Mouse (Mus musculus) gastrocnemius, postnatal 4 days (tissue): ENCODE data around the gene Gpr61. TPM values are rescaled to one million over a fixed set of nuclear protein-coding genes. Genes with fewer than 3 reads are reported as not detected.

Experiments
- DNase-seq, 2 experiments: peaks; one replicate each; pipeline ENCODE4 v3.0.0; 2021 to 2022; ENCODE audit warnings: low spot score in 2 of 2, mixed read lengths in 2 of 2
- total RNA-seq, 2 experiments: library from RNA; stranded (reverse); gene quantifications; 2 replicates each; pipeline ENCODE4 v1.2.3; 2021

Gene Gpr61
- total RNA-seq, 2 experiments from 2014 or later = 0.18 to 0.22 TPM

DNA sequence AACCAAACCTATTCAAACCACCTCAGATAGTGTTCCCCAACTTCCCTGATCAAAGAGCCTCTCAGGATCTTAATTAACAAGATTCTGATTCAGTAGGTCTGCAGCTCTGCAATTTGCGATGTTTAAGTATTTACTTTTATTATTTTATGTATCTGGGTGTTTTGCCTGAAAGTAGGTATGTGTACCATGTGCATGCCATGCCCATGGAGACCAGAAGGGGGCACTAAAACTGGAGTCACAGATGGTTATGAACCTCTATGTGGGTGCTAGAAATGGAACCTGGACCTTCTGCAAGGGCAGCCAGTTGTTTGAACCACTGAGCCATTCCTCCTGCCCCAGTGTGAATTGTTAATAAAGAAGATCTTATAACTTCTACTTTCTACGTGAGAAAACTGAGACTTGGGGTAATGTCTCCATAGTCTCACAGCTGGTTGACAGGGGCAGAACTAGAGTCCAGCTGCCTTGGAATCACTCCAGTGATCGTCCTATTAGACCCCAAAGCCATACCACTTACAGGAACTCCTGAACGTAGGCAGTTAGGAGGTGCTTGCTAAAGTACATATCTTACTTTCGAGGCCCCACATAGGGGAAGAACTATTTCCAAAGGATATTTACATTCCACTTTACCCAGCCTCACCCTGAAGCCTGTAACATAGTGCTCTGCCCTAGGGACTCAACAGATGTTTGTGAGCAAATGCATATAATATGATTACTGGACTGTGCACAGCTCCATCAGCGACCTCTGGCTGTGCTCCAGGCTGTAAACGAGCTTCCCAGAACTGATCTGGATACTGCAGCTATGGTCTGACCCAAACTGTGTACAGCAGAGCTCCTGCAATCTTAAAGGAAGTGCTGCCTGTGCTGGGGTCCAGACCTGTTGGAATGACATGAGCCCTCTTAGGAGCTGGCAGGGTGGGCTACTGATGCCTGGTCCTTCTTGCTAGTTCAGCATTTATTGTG, 24.4 kb upstream of the Gpr61 start:
- DNase-seq = peak in 1 of 2 experiments; percentile 77

DNA sequence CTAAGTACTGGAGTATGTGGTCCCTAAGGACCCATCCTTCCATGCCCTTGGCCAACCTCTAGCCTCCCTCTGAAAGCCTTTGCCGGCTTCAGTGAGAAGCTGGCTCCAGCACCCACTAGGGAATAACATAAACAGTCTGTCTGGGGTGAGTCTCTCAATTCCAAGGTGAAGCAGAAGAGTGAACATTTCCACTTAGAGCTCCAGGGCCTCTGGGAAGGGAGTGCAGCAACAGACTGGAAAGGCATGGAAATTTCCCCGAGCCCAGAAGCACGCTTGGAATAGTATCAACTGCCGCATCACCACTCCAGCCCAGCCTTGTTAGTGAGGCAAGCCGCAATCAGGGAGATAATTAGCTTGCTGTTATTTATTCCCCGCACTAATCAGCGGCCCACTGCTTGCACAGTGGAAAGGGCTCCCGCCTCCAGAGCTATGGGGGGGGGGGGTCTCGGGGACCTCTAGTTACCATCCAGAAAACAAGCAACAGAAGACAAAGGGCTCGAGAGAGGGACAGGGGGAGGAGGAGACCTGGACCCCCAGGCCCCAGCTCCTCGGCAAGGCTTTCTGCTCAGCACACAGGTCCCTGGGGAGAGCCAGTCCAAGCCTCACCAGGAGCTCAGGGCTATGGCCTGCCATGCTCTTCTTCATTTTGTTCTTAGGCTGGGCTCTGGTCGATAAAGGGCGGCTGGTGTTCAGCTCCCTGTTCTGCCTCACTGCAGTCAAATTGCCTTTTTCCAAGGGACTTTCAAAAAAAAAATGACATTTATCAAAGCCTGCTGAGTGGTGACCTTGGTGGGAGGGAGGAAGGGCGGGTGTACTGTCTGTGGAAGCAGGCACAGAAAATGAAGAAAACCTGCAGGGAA, 20.2 kb upstream of the Gpr61 start:
- peak in 1 of 2 experiments; percentile 54 for DNase-seq

DNA sequence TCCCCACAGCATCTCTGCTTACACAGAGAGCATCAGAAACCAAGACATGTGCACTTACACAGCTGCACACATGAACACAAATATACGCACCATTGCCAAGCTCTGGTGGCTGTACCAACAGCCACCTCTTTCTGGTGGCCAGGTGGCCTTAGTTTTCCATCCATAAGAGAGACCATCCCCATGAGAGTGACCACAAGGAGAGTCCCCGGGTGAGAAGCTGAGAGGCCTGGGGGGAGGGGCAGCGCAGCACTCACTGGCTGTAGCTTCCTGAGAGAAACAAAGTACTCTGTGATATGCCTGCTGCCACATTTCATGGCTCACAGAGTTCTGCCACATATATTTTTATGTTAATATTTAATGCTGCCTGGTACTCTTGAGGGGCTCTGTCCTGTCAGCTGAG, 14.5 kb upstream of the Gpr61 start:
- no peak for DNase-seq

DNA sequence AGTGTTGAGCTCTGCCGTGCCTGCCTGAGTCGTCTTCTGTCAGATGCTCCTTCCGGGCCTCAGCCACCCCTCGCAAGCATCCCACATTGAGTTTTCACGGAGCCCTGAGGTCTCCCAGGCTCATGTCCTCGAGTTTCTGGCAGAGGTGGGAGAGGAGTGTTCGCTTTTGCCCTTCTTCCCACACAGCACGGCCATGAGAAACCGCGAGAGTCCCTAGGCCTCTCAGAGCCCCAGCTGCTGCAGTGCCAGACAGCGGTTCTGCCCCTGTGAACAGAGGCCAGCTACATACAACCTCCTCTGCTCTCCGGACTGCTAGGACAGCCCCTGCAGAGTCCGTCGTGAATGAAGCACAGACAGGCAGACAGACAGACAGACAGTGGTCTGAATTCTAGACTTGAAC, 12.8 kb upstream of the Gpr61 start:
- DNase-seq = peak in 1 of 2 experiments; percentile 63

DNA sequence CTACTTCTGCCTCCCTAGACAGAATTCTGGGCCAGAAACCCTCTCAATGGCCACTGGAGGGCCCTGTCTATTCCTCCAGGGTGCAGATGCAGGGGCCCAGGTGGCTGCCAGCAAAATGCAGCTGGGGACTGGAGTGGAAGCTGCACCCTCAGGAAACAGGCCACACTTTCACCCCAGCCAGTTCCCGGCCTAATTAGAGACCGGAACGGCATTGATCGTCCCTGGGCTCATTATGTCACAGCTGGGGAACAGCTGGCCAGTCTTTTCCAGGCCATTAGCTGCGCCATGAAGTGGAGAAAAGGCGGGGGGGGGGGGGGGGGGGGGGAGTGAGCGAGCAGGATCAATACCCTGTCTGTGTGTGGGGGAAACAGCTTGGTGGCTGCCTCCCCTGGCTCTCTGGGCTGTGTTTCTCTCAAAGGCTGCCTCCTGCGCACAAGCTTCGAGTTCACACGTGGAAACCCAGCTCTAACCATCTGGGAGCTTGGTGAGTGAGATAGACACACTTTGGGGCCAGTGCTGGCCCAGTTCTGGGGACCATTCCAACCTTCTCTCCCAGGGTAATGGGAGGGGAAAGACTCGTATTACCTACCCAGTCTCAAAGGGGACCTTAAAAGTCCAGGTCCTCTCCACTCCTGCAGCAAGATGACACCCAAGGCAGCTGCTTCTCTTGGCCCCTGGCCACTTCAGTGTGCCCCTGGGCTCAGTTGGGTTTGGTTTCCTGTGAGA, 12.0 kb upstream of the Gpr61 start:
- DNase-seq = peak in 1 of 2 experiments; percentile 65

DNA sequence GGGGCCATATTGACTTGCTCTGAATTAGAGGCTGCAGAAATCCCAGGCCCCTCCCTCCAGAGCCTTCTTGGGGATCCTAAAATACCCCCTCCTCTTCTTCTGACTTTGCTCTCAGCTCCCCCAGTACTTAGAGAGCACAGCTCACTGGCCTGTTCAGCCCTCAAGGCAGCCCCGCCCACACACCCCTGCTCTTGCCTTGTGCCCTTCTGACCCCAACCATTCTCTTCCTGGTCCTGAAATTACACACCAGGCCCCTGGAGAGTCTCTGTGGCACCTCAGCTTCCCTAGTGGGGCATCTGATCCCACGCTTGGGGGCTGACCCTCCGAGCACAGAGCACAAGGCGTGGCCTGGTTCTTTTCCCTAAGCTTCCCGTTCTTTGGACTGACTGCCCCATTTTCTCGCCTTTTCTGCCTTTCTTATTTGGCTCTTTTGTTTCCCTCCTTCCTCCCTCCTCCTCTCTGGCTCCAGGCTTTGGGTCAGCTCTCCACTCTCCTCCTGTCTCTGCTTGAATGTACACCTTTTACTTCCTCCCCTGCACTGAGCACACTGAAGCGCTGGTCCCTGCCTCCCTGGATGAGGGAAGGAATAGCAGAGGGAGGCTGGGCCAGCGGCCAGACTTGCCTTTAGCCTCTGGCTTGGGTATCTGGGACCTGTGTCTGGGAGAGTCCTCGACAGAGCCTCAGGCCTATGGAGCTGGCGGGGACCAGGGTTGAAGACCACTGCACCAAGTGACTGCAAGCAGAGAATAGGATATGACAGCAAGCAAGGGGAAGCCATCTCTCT, 11.0 kb upstream of the Gpr61 start:
- DNase-seq = peak in 1 of 2 experiments; percentile 50

DNA sequence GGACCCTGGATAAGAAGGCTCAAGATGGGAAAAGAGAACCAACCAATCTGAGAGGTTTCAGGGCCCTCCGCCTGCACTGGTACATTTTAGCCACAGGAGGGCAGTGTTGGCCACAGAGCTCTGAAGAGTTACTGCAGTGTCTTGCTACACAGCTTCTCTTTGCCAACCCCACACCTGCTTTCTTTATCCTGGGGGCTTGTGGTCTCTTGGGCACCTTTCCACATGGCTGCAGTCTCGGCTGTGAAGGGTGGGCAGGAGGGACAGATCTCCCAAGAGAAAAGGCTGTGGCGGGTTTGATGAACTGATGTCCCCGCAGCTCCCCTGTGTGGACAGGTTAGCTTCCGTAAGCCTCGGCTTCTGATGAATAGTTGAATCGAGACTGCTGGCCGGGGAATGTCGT, 10.1 kb upstream of the Gpr61 start:
- DNase-seq = peak; percentile 58 to 78

DNA sequence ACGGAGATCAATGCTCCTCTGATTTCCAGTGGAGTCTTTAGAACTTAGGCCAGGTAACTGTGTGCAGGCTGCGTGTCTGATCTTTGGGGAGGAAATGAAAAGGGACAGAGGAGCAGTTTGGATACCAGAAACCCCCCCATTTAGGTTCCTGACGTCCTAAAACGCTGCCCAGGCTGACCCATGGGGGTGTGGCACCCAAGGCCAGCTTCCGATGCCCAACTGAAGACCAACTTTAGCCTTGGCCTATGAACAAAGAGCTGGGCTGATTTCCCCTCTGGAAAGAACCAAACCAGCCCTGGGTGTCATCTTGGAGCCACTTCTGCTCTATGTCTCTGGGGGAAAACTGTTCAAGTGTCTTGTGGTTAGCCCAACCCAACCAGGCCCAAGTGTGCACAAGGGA, 9.4 kb upstream of the Gpr61 start:
- DNase-seq = no peak

DNA sequence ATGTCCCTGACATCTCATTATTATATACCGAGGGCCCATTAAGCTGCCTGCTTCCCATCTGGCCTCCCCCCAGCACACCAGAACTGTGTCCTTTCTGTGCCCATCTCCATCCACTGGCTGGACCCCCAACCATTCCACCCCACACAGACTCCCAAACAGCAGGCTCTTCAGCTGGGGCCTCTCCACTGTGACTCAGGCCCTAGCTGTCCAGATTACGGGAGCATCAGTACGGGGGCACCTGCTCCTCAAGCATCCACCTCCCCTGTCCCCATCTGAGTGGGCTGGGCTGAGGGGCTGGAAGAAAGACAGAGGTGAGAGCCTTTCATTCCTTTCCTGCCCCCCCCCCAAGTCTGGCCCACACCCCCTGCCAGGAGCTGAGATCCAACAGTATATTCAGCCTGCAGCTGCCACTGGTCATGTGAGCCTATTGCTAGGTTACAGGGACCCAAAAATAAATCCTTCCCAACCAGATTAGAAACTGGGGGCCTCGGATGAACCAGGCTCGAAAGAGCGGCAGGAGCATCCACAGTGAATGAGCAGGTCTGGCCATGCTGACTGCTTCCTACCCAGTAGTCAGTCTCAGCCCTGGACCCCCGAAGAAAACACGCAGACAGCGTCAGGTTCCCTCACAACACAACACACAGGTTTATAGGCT, 3.8 kb upstream of the Gpr61 start:
- DNase-seq = no peak

DNA sequence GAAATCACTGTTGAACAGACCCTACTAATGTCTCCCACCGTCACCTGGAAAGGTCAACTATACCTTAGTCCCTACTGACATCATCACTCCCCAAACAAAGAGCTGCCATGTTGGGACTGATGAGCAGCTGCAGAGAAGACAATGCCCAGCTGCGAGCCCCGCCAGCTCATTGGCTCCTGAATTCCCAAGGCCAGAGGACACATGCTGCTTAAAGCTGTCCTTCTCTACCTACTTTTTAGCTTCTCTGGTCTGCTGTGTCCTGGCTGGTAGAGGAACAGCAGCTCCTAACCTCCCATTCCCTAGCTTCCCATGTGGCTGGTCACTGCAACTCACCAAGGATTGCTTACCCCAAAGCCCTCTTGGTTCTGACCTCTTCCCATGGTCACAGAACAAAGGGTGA, 2.4 kb downstream of the Gpr61 start:
- DNase-seq = no peak

DNA sequence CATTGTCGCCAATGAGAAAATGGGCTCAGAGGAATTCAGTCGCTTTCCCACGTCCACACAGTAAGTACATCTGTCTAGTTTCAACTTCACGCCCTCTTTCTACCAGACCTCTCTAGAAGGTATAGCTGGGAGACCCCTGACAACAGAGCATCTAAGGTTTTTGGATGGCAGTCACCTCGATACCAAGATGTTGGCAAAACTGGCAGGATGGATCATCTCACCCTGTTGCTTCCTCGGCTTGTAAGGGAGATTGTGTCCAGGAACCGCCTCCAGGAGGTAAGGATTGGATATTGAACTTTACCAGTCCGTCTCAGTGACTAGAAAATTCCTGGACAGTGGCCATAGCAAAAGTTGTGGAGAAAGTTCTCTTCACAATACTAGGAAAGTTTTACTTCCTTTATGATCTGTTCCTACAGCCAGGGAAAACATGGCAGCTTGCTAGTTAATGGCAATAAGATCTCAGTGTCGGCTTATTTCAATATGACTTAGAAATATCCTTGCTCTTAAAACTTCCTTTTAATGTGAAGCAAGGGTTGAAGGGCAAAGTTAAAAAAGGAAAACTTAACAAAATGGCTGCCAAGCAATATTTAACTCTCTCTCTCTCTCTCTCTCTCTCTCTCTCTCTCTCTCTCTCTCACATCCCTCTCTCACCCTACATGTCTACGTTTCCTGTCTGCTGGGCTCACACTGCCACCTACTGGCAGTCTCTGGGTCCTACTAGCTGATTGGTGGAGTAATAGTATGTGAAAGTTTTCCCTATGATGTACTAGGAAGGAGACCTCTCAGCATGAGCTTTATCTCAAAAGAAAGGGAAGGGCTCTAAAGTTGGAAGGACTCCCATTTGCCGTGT, 7.1 kb downstream of the Gpr61 start:
- DNase-seq = peak; percentile 78 to 85

DNA sequence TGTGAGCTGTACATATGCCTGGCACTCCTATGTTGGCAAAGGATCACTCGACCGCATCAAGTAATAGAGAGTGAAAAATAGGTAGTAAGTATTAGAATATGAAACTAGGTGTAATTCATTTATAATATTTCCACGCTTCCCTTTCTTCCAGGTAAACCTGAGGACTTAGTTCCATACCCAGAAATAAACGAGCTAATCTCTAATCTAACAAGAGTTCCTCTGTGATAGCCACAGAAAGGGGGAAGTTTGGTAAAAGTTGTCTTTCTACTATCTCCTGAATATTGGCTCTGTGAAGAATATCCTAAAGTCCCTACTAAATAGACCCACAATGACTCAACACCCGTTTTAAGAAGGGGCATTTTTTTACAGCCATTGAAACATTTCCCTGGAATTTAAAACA, 8.0 kb downstream of the Gpr61 start:
- no peak for DNase-seq

DNA sequence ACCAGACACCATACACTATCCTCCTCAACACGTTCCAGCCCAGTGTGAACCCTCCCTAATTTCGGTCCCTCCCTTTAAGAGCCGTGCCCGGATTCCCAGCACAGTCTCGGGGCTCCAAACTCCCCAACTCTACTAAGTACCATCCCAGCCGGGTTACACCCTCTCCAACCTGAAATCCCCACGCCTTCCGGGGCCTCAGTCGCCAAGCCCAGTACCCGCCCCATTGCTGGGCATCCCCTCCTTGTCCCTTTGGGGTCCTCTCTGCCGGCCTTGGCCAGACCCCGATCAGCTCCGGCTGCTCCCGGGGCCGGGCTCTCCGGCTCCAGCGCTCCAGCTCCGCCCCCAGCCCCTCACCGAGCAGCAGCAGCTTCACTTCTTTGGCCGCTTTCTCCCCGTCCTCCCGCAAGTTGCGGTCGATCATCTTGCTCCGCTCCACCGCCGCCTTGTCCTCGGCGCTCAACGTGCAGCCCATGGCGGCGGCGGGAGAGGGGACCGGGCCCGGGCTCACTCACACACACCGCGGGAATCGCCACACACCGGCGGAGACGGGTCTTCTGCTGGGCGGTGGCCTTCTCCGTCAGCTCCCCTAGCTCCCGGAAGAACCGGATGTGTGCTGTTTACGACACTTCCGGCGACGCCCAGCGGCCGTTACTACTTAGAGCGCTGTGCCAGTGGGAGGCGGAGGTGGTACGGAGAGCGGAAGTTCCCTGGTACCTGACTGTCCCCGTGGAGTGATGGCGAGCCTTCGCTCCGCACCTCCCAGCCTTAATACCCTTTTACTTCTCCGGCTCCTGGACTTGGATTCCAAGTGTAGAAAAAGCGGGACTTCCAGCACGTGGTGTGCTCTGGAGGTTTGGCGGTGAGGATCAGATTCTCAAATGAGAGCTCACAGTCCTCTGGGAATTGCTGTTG, 8.9 kb downstream of the Gpr61 start, which contains the start of gene Gnai3:
Gnai3 (minus strand) TSS at position 613 of the 912 bp plus-strand sequence.
- DNase-seq = peak; percentile 67 to 90

DNA sequence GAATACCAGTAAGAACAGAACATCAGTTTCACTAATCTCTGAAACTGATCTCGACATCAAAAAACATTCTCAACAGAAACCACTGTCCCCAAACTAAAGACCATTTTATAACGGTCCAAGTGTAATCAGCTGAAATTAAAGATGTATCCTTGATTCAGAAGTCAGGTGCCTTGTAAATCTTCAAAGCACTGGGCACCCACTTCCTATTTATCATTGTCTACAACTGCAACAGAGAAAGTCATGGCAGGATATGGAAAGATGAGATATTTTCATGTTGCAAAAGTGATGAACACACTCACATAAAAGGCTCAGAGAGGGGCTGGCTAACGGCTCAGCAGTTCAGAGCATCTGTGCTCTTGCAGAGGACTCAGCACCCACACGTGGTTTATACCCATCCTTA, 13.9 kb downstream of the Gpr61 start:
- DNase-seq = no peak

DNA sequence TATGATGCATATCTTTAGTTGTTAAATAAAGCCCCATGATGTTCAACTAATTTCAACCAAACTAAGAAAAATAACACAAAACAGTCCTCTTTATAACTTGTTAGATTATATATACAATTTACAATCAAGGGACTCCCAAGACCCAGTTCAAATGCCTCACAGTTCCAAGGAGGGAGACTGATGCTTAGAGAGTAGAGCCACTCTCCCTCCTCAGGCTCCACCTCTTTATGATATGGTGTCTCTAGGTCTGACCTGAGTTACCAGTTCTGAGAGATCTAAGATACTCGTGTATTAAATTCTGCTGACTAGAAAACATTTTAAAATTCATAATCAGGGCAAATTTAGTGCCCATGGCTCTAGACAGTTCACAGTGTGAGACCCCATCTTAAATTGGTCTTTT, 15.6 kb downstream of the Gpr61 start:
- DNase-seq = no peak

DNA sequence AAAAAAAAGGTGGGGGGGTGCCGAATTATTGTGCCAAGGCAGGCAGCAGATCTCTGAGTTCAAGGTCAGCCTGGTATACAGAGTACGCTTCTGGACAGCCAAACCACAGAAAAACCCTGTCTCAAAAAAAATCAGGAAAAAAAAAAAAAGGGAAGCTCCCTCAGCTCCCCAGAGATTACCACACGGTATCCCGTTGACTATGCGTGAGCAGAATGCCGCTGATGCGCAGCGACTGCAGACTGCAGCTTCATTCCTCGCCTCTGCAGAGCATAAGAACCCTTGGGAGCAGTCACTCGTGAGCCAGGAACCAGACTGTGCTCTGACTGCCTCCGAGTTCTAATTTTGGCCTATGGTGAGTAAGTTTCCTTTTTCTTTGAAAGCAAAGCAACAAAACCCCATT, 20.0 kb downstream of the Gpr61 start:
- DNase-seq = no peak

DNA sequence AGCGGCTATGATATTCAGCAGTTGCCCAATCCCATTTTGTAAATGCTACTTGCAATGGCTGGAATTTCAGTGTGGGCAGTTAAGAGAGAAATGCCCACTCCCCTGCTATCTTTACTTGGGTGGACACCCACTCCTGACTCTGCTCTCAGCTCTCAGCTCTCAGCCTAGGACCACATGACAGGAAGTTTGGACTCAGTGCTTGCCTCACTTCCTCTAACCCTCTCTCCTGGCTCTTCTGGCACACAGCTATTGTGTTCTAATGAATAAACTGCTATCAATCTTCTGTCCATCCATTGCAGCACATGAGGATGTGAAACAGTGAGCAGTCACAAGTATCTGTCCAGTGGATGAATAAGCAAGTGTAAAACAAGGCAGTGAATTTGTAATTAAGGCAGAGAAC, 22.2 kb downstream of the Gpr61 start:
- DNase-seq = no peak

DNA sequence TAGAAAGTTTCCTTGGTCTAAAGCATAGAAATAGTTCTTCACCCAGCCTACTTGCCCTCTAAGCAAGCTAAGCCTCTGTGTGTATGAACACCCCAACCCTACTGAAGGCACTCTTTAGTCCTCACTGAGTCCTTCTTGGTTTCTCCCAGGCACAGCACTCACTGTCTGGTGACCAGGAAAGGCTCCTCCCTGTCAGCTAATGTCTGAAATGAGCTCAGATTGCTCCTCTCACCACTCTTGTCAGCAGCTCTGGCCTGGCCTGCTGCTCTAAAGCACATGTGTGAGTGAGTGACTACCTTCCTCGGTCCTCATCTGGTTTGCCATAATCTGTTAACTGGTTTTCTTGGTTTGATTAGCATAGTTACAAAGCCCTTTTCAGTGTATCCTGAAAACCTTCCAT, 22.9 kb downstream of the Gpr61 start:
- no peak for DNase-seq
